Mouse (Mus musculus) kidney, postnatal 36 days (tissue): ENCODE measurements at regions not wholly inside any gene's neighbourhood (a gene's known extent, or its start where the extent isn't known, plus 50 kb on each side); places are given as distances from the start of the nearest gene placed in this dataset.

Source experiments
- DNase-seq, 2 experiments: peaks; one replicate each; pipeline ENCODE4 v3.0.0; 2021 to 2022; ENCODE audit warnings: mixed read lengths in 2 of 2

- peak; percentile 2 to 29 for DNase-seq
Observed at GRCm38 (mm10) chrX:55584758-55585157, 358.1 kb downstream of the Slxl1 start.
